Mouse (Mus musculus): ENCODE results near the gene Fabp1. TPM values are rescaled to one million over a fixed set of nuclear protein-coding genes. Genes with fewer than 3 reads are reported as not detected.

Fabp1 gene
- not detected in 2 replicates for polyA plus RNA-seq (2012; rRNA removed)

DNA sequence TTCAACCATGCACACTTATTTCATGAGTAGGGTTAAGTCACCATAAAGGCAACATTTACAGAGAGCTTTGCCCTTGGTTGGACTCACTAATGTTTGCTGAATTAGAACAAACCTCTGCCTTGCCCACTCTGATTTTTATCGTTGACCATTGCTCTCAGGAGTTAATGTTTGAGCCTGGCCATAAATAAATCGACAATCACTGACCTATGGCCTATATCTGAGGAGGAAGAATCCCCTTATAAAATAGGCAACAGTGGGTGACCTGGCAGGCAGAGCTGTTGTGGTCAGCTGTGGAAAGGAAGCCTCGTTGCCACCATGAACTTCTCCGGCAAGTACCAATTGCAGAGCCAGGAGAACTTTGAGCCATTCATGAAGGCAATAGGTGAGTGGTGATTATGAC lies at the start of gene Fabp1:
TSS of gene Fabp1 (plus strand) at position 216 of the 400 bp plus-strand sequence.

Other genes with a start within 250 kb of the Fabp1 start
- not detected in 2 replicates for gene Foxi3, start 243.3 kb upstream of the Fabp1 start, polyA plus RNA-seq (2012; rRNA removed)
- gene Thnsl2, start 55.4 kb upstream of the Fabp1 start, polyA plus RNA-seq (2012; rRNA removed), result 14.9 and 17.2 TPM in 2 replicates
- gene Krcc1, start 71.8 kb downstream of the Fabp1 start, polyA plus RNA-seq (2012; rRNA removed), result 7.0 and 8.8 TPM in 2 replicates
- 0.10 and 0.15 TPM in 2 replicates for gene Smyd1, start 122.4 kb downstream of the Fabp1 start, polyA plus RNA-seq (2012; rRNA removed)
- 0.23 and 0.45 TPM in 2 replicates for gene Cd8b1, start 123.0 kb downstream of the Fabp1 start, polyA plus RNA-seq (2012; rRNA removed)
- gene Cd8a, start 173.6 kb downstream of the Fabp1 start, polyA plus RNA-seq (2012; rRNA removed), result 0.50 and 0.56 TPM in 2 replicates
- gene Rmnd5a, start 240.8 kb downstream of the Fabp1 start, polyA plus RNA-seq (2012; rRNA removed), result 18.9 and 20.0 TPM in 2 replicates

Data from colon, adult 2 months (tissue).